15 mouse cellular contexts compared by ENCODE assay signal in genomic region chr19:6385419-6385818, GRCm38 (mm10). TPM values are rescaled to one million over a fixed set of nuclear protein-coding genes. Genes with fewer than 3 reads are reported as not detected.
DNase-seq lines count a peak whose midpoint lies in the region; ATAC-seq and TF ChIP-seq lines count a peak whose summit lies in the region.
"Had no signal": no experiment of that assay in that cellular context is flagged by ENCODE, and none has a peak within 500 bp of the region (broad histone marks: within the 10 kb centered on the region; RNA-seq: fewer than 3 reads in every experiment).

No protein-coding gene starts in this region.

- H3K27ac ChIP-seq in heart, embryonic 13.5 days (replicated peaks), result peak overlapping the region; percentile 87
- H3K27ac ChIP-seq in kidney, embryonic 14.5 days (ENCODE audit: low read depth, low read length), result no peak overlapping the region
- no peak overlapping the region for H3K27ac ChIP-seq in embryonic facial prominence, embryonic 10.5 days (replicated peaks)
- H3K27ac ChIP-seq: hindbrain, embryonic 12.5 days; liver, embryonic 12.5 days; neural tube, embryonic 12.5 days had no signal

- no peak for ATAC-seq in heart, embryonic 13.5 days (ENCODE audit: extremely low read depth, insufficient number of reproducible peaks, low FRiP score, low TSS enrichment)
- no peak for ATAC-seq in kidney, embryonic 14.5 days (ENCODE audit: low FRiP score, low TSS enrichment)
- ATAC-seq in erythroblast, adult 5-6 weeks (replicated peaks; ENCODE audit: low FRiP score, poor library complexity, severe bottlenecking), result no peak
- ATAC-seq: liver, embryonic 12.5 days had no signal

- TF ChIP-seq CTCF in E14TG2a.4 (conservative IDR thresholded peaks at IDR 0.05; ENCODE audit: low read length), result no peak

- peak overlapping the region; percentile 72 for H3K4me2 ChIP-seq in heart, embryonic 13.5 days
- peak overlapping the region; percentile 6; the same call in 1 of the 2 replicates for H3K4me2 ChIP-seq in kidney, embryonic 14.5 days (replicated peaks; ENCODE audit: low read depth, low read length)
- H3K4me2 ChIP-seq: hindbrain, embryonic 12.5 days; liver, embryonic 12.5 days; neural tube, embryonic 12.5 days had no signal

- WGBS in heart, embryonic 13.5 days, result 44% methylated on average over 5 of the region's 5 CpGs
- 69% methylated on average over 5 of the region's 5 CpGs for WGBS in kidney, embryonic 14.5 days
- WGBS in embryonic facial prominence, embryonic 10.5 days, result 74% methylated on average over 5 of the region's 5 CpGs

- H3K27me3 ChIP-seq in heart, embryonic 13.5 days (replicated peaks), result no peaks in the 10 kb centered on the region; the same call in 1 of the 2 replicates
- no peaks in the 10 kb centered on the region for H3K27me3 ChIP-seq in kidney, embryonic 14.5 days (ENCODE audit: control insufficient read depth, insufficient read depth, low read length)
- peaks cover 16% of the 10 kb centered on the region; the same call in 1 of the 2 replicates for H3K27me3 ChIP-seq in E14TG2a.4 (ENCODE audit: insufficient read depth, low read length)
- H3K27me3 ChIP-seq in embryonic facial prominence, embryonic 10.5 days (replicated peaks; ENCODE audit: low read depth, poor library complexity, severe bottlenecking), result peaks cover 15% of the 10 kb centered on the region
- H3K27me3 ChIP-seq: neural tube, embryonic 12.5 days had no signal

- H3K4me1 ChIP-seq in heart, embryonic 13.5 days, result peaks cover 57% of the 10 kb centered on the region
- H3K4me1 ChIP-seq in kidney, embryonic 14.5 days (ENCODE audit: control insufficient read depth, insufficient read depth, low read length), result peaks cover 48% of the 10 kb centered on the region
- peaks cover 59% of the 10 kb centered on the region for H3K4me1 ChIP-seq in E14TG2a.4 (replicated peaks; ENCODE audit: low read depth, low read length)
- H3K4me1 ChIP-seq in embryonic facial prominence, embryonic 10.5 days, result peaks cover 48% of the 10 kb centered on the region

- DNase-seq in heart, adult 9 months (ENCODE audit: low spot score in 2 of 2), result no peak
- no peak for DNase-seq in kidney, adult 11 months
- DNase-seq in embryonic facial prominence, embryonic 10.5 days (ENCODE audit: low spot score), result no peak
- DNase-seq: kidney, adult 18-20 months; left cerebral cortex, postnatal 4 days; lung, postnatal 10 days; spleen, adult 18-20 months had no signal

- H3K4me3 ChIP-seq in heart, embryonic 13.5 days, result peak overlapping the region; percentile 57
- no peak overlapping the region for H3K4me3 ChIP-seq in kidney, embryonic 14.5 days (ENCODE audit: low read length)
- 0 out of 2 replicates have a peak overlapping the region, but pooled peaks have one; percentile 29 for H3K4me3 ChIP-seq in E14TG2a.4 (replicated peaks; ENCODE audit: low read length)
- H3K4me3 ChIP-seq in embryonic facial prominence, embryonic 10.5 days, result 0 out of 2 replicates have a peak overlapping the region, but pooled peaks have one; percentile 1
- H3K4me3 ChIP-seq: hindbrain, embryonic 12.5 days; liver, embryonic 12.5 days; neural tube, embryonic 12.5 days had no signal

- H3K9ac ChIP-seq in heart, embryonic 13.5 days, result peak overlapping the region; percentile 85
- no peak overlapping the region for H3K9ac ChIP-seq in kidney, embryonic 14.5 days (ENCODE audit: low read depth, low read length)
- H3K9ac ChIP-seq: hindbrain, embryonic 12.5 days; liver, embryonic 12.5 days; neural tube, embryonic 12.5 days had no signal

- peaks cover 42% of the 10 kb centered on the region for H3K36me3 ChIP-seq in heart, embryonic 13.5 days
- peaks cover 6% of the 10 kb centered on the region; the same call in 1 of the 2 replicates for H3K36me3 ChIP-seq in kidney, embryonic 14.5 days (ENCODE audit: control insufficient read depth, insufficient read depth, low read length)
- peaks cover 8% of the 10 kb centered on the region for H3K36me3 ChIP-seq in E14TG2a.4 (ENCODE audit: insufficient read depth, low read length)
- peaks cover 9% of the 10 kb centered on the region for H3K36me3 ChIP-seq in embryonic facial prominence, embryonic 10.5 days (replicated peaks)
- H3K36me3 ChIP-seq: hindbrain, embryonic 12.5 days; liver, embryonic 12.5 days; neural tube, embryonic 12.5 days had no signal

- H3K9me3 ChIP-seq in heart, embryonic 13.5 days, result no peaks in the 10 kb centered on the region
- H3K9me3 ChIP-seq in kidney, embryonic 14.5 days (ENCODE audit: control insufficient read depth, low read length), result no peaks in the 10 kb centered on the region
- no peaks in the 10 kb centered on the region for H3K9me3 ChIP-seq in E14TG2a.4 (ENCODE audit: low read length)
- no peaks in the 10 kb centered on the region for H3K9me3 ChIP-seq in embryonic facial prominence, embryonic 10.5 days
- H3K9me3 ChIP-seq: hindbrain, embryonic 12.5 days; liver, embryonic 12.5 days; neural tube, embryonic 12.5 days had no signal

RNA-seq across cellular contexts. Expression of gene Pygm, which starts 1.2 kb away (rescaled TPM):
- 203 and 219 TPM in 2 replicates for polyA plus RNA-seq in heart, embryonic 13.5 days (2015; fragmentation: Nextera tagmentation; extraction: Ambion mirVana)
- polyA plus RNA-seq in kidney, embryonic 14.5 days (2014; fragmentation: Nextera tagmentation; extraction: Ambion mirVana), result 15.7 and 16.4 TPM in 2 replicates
- polyA plus RNA-seq in embryonic facial prominence, embryonic 10.5 days (2016; fragmentation: Nextera tagmentation; extraction: Ambion mirVana), result 1.1 and 2.2 TPM in 2 replicates
- total RNA-seq in erythroblast, adult 5-6 weeks (2015; ENCODE audit: low replicate concordance), result not detected in 2 replicates
- total RNA-seq in erythroblast, adult 5-6 weeks (2017; ENCODE audit: low replicate concordance), result not detected in 2 replicates

RNA-seq across cellular contexts. Expression of gene Rasgrp2, which starts 13.7 kb away (rescaled TPM):
- polyA plus RNA-seq in heart, embryonic 13.5 days (2015; fragmentation: Nextera tagmentation; extraction: Ambion mirVana), result 38.4 and 53.6 TPM in 2 replicates
- 77.1 and 78.6 TPM in 2 replicates for polyA plus RNA-seq in kidney, embryonic 14.5 days (2014; fragmentation: Nextera tagmentation; extraction: Ambion mirVana)
- 14.2 and 18.6 TPM in 2 replicates for polyA plus RNA-seq in embryonic facial prominence, embryonic 10.5 days (2016; fragmentation: Nextera tagmentation; extraction: Ambion mirVana)
- 55.4 and 90.1 TPM in 2 replicates for total RNA-seq in erythroblast, adult 5-6 weeks (2015; ENCODE audit: low replicate concordance)
- 31.9 and 39.0 TPM in 2 replicates for total RNA-seq in erythroblast, adult 5-6 weeks (2017; ENCODE audit: low replicate concordance)

RNA-seq across cellular contexts. Expression of gene Sf1, which starts 21.9 kb away (rescaled TPM):
- 89.2 and 89.7 TPM in 2 replicates for polyA plus RNA-seq in heart, embryonic 13.5 days (2015; fragmentation: Nextera tagmentation; extraction: Ambion mirVana)
- polyA plus RNA-seq in kidney, embryonic 14.5 days (2014; fragmentation: Nextera tagmentation; extraction: Ambion mirVana), result 127 and 183 TPM in 2 replicates
- 185 and 205 TPM in 2 replicates for polyA plus RNA-seq in embryonic facial prominence, embryonic 10.5 days (2016; fragmentation: Nextera tagmentation; extraction: Ambion mirVana)
- 71.3 and 72.7 TPM in 2 replicates for total RNA-seq in erythroblast, adult 5-6 weeks (2015; ENCODE audit: low replicate concordance)
- 42.1 and 81.4 TPM in 2 replicates for total RNA-seq in erythroblast, adult 5-6 weeks (2017; ENCODE audit: low replicate concordance)

RNA-seq across cellular contexts. Expression of gene Nrxn2, which starts 33.1 kb away (rescaled TPM):
- polyA plus RNA-seq in heart, embryonic 13.5 days (2015; fragmentation: Nextera tagmentation; extraction: Ambion mirVana), result 0.52 and 0.70 TPM in 2 replicates
- polyA plus RNA-seq in kidney, embryonic 14.5 days (2014; fragmentation: Nextera tagmentation; extraction: Ambion mirVana), result 5.4 and 8.4 TPM in 2 replicates
- polyA plus RNA-seq in embryonic facial prominence, embryonic 10.5 days (2016; fragmentation: Nextera tagmentation; extraction: Ambion mirVana), result 1.9 TPM in 2 replicates
- not detected in 2 replicates for total RNA-seq in erythroblast, adult 5-6 weeks (2015; ENCODE audit: low replicate concordance)
- not detected in 2 replicates for total RNA-seq in erythroblast, adult 5-6 weeks (2017; ENCODE audit: low replicate concordance)
- total RNA-seq: megakaryocyte-erythroid progenitor cell, adult 5-6 weeks had no signal

RNA-seq across cellular contexts. Expression of gene Map4k2, which starts 44.5 kb away (rescaled TPM):
- 12.5 and 13.5 TPM in 2 replicates for polyA plus RNA-seq in heart, embryonic 13.5 days (2015; fragmentation: Nextera tagmentation; extraction: Ambion mirVana)
- polyA plus RNA-seq in kidney, embryonic 14.5 days (2014; fragmentation: Nextera tagmentation; extraction: Ambion mirVana), result 12.5 and 12.8 TPM in 2 replicates
- 11.0 and 14.0 TPM in 2 replicates for polyA plus RNA-seq in embryonic facial prominence, embryonic 10.5 days (2016; fragmentation: Nextera tagmentation; extraction: Ambion mirVana)
- 21.5 and 30.0 TPM in 2 replicates for total RNA-seq in erythroblast, adult 5-6 weeks (2015; ENCODE audit: low replicate concordance)
- total RNA-seq in erythroblast, adult 5-6 weeks (2017; ENCODE audit: low replicate concordance), result 14.5 and 21.1 TPM in 2 replicates

Comparison
In these comparisons a context has a peak if more than half of its experiments do, and no peak if none do; other contexts are left out.
1. RNA of gene Pygm, which starts 1.2 kb away (polyA plus RNA-seq): 203 to 219 TPM in heart, embryonic 13.5 days; 15.7 to 16.4 TPM in kidney, embryonic 14.5 days and 1.1 to 2.2 TPM in embryonic facial prominence, embryonic 10.5 days; every median in the first group is over 10 times any median in the second.